In genomic region chr4:154439455-154440052, GRCm38 (mm10) we compare ENCODE assay signal across 21 mouse cellular contexts.
DNase-seq lines count a peak whose midpoint lies in the region; ATAC-seq and TF ChIP-seq lines count a peak whose summit lies in the region.
"Had no signal": no experiment of that assay in that cellular context is flagged by ENCODE, and none has a peak within 500 bp of the region (broad histone marks: within the 10 kb centered on the region; RNA-seq: fewer than 3 reads in every experiment).

No protein-coding gene starts in this region.

- H3K27ac ChIP-seq in heart, embryonic 10.5 days: peak overlapping the region; percentile 39
- no peak overlapping the region for H3K27ac ChIP-seq in kidney, embryonic 15.5 days
- no peak overlapping the region for H3K27ac ChIP-seq in lung, embryonic 14.5 days (ENCODE audit: low read depth)
- H3K27ac ChIP-seq: macrophage; neural tube, embryonic 13.5 days had no signal

- DNase-seq in heart, embryonic 10.5 days (ENCODE audit: low spot score): no peak
- no peak for DNase-seq in heart, adult 8-10 months (ENCODE audit: low spot score)
- no peak for DNase-seq in kidney, postnatal 14 days
- no peak for DNase-seq in lung, embryonic 14.5 days
- DNase-seq in lung, postnatal 36 days: no peak
- DNase-seq in retina, embryonic 14.5 days (ENCODE audit: low spot score): peak; percentile 46
- no peak for DNase-seq in cerebellum, adult 9-11 months
- DNase-seq: adrenal gland, postnatal 25 days; B cell, adult 2 months; cerebellum, adult 11-12 months; cerebellum, postnatal 25 days; gastrocnemius, postnatal 14 days; kidney, adult 9 months; liver; right cerebral cortex, postnatal 14 days; thymus, adult 18-20 months; thymus, postnatal 4 days had no signal

- H3K27me3 ChIP-seq in heart, embryonic 10.5 days (ENCODE audit: insufficient read depth, poor library complexity, severe bottlenecking): peaks cover 39% of the 10 kb centered on the region
- peaks cover 65% of the 10 kb centered on the region for H3K27me3 ChIP-seq in kidney, embryonic 15.5 days
- 0 out of 2 replicates have a peak, but pooled peaks cover 3% of the 10 kb centered on the region for H3K27me3 ChIP-seq in lung, embryonic 14.5 days (ENCODE audit: insufficient read depth, low read length)

- ATAC-seq in kidney, embryonic 15.5 days (replicated peaks; ENCODE audit: low FRiP score): peak; percentile 44; the same call in 1 of the 2 replicates
- peak; percentile 17; the same call in 1 of the 2 replicates for ATAC-seq in lung, embryonic 14.5 days (ENCODE audit: insufficient read depth)

- no peak overlapping the region for H3K4me2 ChIP-seq in kidney, embryonic 15.5 days
- no peak overlapping the region for H3K4me2 ChIP-seq in lung, embryonic 14.5 days
- H3K4me2 ChIP-seq: midbrain, embryonic 11.5 days; neural tube, embryonic 13.5 days had no signal

- 74% methylated on average over 14 of the region's 14 CpGs for WGBS in heart, embryonic 10.5 days
- 57% methylated on average over 14 of the region's 14 CpGs for WGBS in kidney, embryonic 15.5 days
- WGBS in lung, embryonic 14.5 days: 49% methylated on average over 14 of the region's 14 CpGs

- no peaks in the 10 kb centered on the region for H3K36me3 ChIP-seq in heart, embryonic 10.5 days
- no peaks in the 10 kb centered on the region for H3K36me3 ChIP-seq in kidney, embryonic 15.5 days
- no peaks in the 10 kb centered on the region for H3K36me3 ChIP-seq in lung, embryonic 14.5 days (ENCODE audit: insufficient read depth)
- H3K36me3 ChIP-seq: neural tube, embryonic 13.5 days had no signal

- no peaks in the 10 kb centered on the region for H3K9me3 ChIP-seq in heart, embryonic 10.5 days
- no peaks in the 10 kb centered on the region for H3K9me3 ChIP-seq in kidney, embryonic 15.5 days (replicated peaks)
- H3K9me3 ChIP-seq in lung, embryonic 14.5 days (ENCODE audit: low read depth, low read length): no peaks in the 10 kb centered on the region
- H3K9me3 ChIP-seq: neural tube, embryonic 13.5 days had no signal

- TF ChIP-seq CTCF in lung, embryonic 14.5 days (IDR thresholded peaks at IDR 0.05; ENCODE audit: low read depth): peak; percentile 18; the same call in 1 of the 2 replicates

- no peak overlapping the region for H3K9ac ChIP-seq in kidney, embryonic 15.5 days
- H3K9ac ChIP-seq in lung, embryonic 14.5 days: no peak overlapping the region
- H3K9ac ChIP-seq: neural tube, embryonic 13.5 days had no signal

- no peak overlapping the region for H3K4me3 ChIP-seq in heart, embryonic 10.5 days
- no peak overlapping the region for H3K4me3 ChIP-seq in kidney, embryonic 15.5 days (replicated peaks)
- no peak overlapping the region for H3K4me3 ChIP-seq in lung, embryonic 14.5 days (ENCODE audit: low read depth, low read length)
- H3K4me3 ChIP-seq: neural tube, embryonic 13.5 days had no signal

- H3K4me1 ChIP-seq in heart, embryonic 10.5 days: peaks cover 45% of the 10 kb centered on the region
- peaks cover 37% of the 10 kb centered on the region for H3K4me1 ChIP-seq in kidney, embryonic 15.5 days
- H3K4me1 ChIP-seq in lung, embryonic 14.5 days (ENCODE audit: insufficient read depth): no peaks in the 10 kb centered on the region; the same call in 1 of the 2 replicates
